Mouse (Mus musculus): Measurements from ENCODE around the gene Kif26a. TPM values are rescaled to one million over a fixed set of nuclear protein-coding genes. Genes with fewer than 3 reads are reported as not detected.

Gene Kif26a
- polyA plus RNA-seq, 1 experiment from 2014 or later, result 3.1 TPM

- Histone ChIP-seq H3K4me1 (replicated peaks; ENCODE audit: control insufficient read depth, insufficient read depth, low read length) (peaks cover 35% of the 10 kb centered on the region), H3K27me3 (ENCODE audit: control insufficient read depth, insufficient read depth, low read length) (peaks cover 70% of the 10 kb centered on the region), H3K9me3 (ENCODE audit: control insufficient read depth, low read length) (no peaks in the 10 kb centered on the region), H3K36me3 (replicated peaks; ENCODE audit: control insufficient read depth, insufficient read depth) (no peaks in the 10 kb centered on the region), H3K27ac (no peak overlapping the region), H3K4me2 (replicated peaks) (peak overlapping the region; percentile 85), H3K9ac (peak overlapping the region; percentile 62), H3K4me3 (replicated peaks; ENCODE audit: low read length) (peak overlapping the region; percentile 55)
- ATAC-seq (ENCODE audit: low FRiP score) (no peak), DNase-seq (ENCODE audit: low spot score) (no peak)
- WGBS, result 5% methylated on average over 13 of the region's 14 CpGs
Measured at GRCm38 (mm10) chr12:112143116-112143832, 2.7 kb upstream of the Kif26a start.

GRCm38 (mm10) chr12:112143833-112144201, 2.2 kb upstream of the Kif26a start:
- Histone ChIP-seq H3K4me2 (replicated peaks) (peak overlapping the region; percentile 85), H3K4me3 (replicated peaks; ENCODE audit: low read length) (peak overlapping the region; percentile 55), H3K4me1 (replicated peaks; ENCODE audit: control insufficient read depth, insufficient read depth, low read length) (peaks cover 35% of the 10 kb centered on the region), H3K36me3 (replicated peaks; ENCODE audit: control insufficient read depth, insufficient read depth) (no peaks in the 10 kb centered on the region), H3K27me3 (ENCODE audit: control insufficient read depth, insufficient read depth, low read length) (peaks cover 70% of the 10 kb centered on the region), H3K9me3 (ENCODE audit: control insufficient read depth, low read length) (no peaks in the 10 kb centered on the region), H3K27ac (peak overlapping the region; percentile 63; the same call in 1 of the 2 replicates), H3K9ac (peak overlapping the region; percentile 62)
- 0% methylated on average over 22 of the region's 52 CpGs for WGBS
- ATAC-seq (ENCODE audit: low FRiP score) (no peak), DNase-seq (ENCODE audit: low spot score) (no peak)

GRCm38 (mm10) chr12:112144377-112145115, 1.5 kb upstream of the Kif26a start:
- DNase-seq (ENCODE audit: low spot score) (no peak), ATAC-seq (ENCODE audit: low FRiP score) (no peak; the same call in 1 of the 2 replicates)
- peak overlapping the region; percentile 55 for H3K4me3 ChIP-seq (replicated peaks; ENCODE audit: low read length)
- H3K27ac ChIP-seq, result peak overlapping the region; percentile 63; the same call in 1 of the 2 replicates
- H3K9ac ChIP-seq, result peak overlapping the region; percentile 62
- peaks cover 35% of the 10 kb centered on the region for H3K4me1 ChIP-seq (replicated peaks; ENCODE audit: control insufficient read depth, insufficient read depth, low read length)
- WGBS, result under 1% methylated on average over 46 of the region's 46 CpGs
- peaks cover 70% of the 10 kb centered on the region for H3K27me3 ChIP-seq (ENCODE audit: control insufficient read depth, insufficient read depth, low read length)
- H3K9me3 ChIP-seq (ENCODE audit: control insufficient read depth, low read length), result no peaks in the 10 kb centered on the region
- H3K4me2 ChIP-seq (replicated peaks), result peak overlapping the region; percentile 85
- no peaks in the 10 kb centered on the region for H3K36me3 ChIP-seq (replicated peaks; ENCODE audit: control insufficient read depth, insufficient read depth)

GRCm38 (mm10) chr12:112145211-112145874, 665 bp upstream of the Kif26a start:
- no peak overlapping the region for H3K27ac ChIP-seq
- peak overlapping the region; percentile 85 for H3K4me2 ChIP-seq (replicated peaks)
- H3K27me3 ChIP-seq (ENCODE audit: control insufficient read depth, insufficient read depth, low read length), result peaks cover 76% of the 10 kb centered on the region
- peak; percentile 59 for ATAC-seq (ENCODE audit: low FRiP score)
- no peaks in the 10 kb centered on the region for H3K36me3 ChIP-seq (replicated peaks; ENCODE audit: control insufficient read depth, insufficient read depth)
- peak; percentile 91 for DNase-seq (ENCODE audit: low spot score)
- H3K4me3 ChIP-seq (replicated peaks; ENCODE audit: low read length), result peak overlapping the region; percentile 55
- H3K4me1 ChIP-seq (replicated peaks; ENCODE audit: control insufficient read depth, insufficient read depth, low read length), result peaks cover 41% of the 10 kb centered on the region
- no peaks in the 10 kb centered on the region for H3K9me3 ChIP-seq (ENCODE audit: control insufficient read depth, low read length)
- WGBS, result under 1% methylated on average over 37 of the region's 37 CpGs
- H3K9ac ChIP-seq, result peak overlapping the region; percentile 62

GRCm38 (mm10) chr12:112147365-112147764, 1.4 kb downstream of the Kif26a start:
- Histone ChIP-seq H3K4me3 (replicated peaks; ENCODE audit: low read length) (peak overlapping the region; percentile 55), H3K27ac (no peak overlapping the region), H3K4me2 (replicated peaks) (peak overlapping the region; percentile 85), H3K36me3 (replicated peaks; ENCODE audit: control insufficient read depth, insufficient read depth) (no peaks in the 10 kb centered on the region), H3K4me1 (replicated peaks; ENCODE audit: control insufficient read depth, insufficient read depth, low read length) (peaks cover 43% of the 10 kb centered on the region), H3K9me3 (ENCODE audit: control insufficient read depth, low read length) (no peaks in the 10 kb centered on the region), H3K9ac (peak overlapping the region; percentile 62), H3K27me3 (ENCODE audit: control insufficient read depth, insufficient read depth, low read length) (peaks cover 55% of the 10 kb centered on the region)
- DNase-seq (ENCODE audit: low spot score) (no peak), ATAC-seq (ENCODE audit: low FRiP score) (no peak)
- WGBS, result 23% methylated on average over 5 of the region's 5 CpGs

GRCm38 (mm10) chr12:112150011-112150410, 4.0 kb downstream of the Kif26a start:
- 60% methylated on average over 7 of the region's 7 CpGs for whole genome bisulfite sequencing
- DNase-seq (ENCODE audit: low spot score) (no peak), ATAC-seq (ENCODE audit: low FRiP score) (no peak)
- H3K36me3 ChIP-seq (replicated peaks; ENCODE audit: control insufficient read depth, insufficient read depth), result no peaks in the 10 kb centered on the region
- no peaks in the 10 kb centered on the region for H3K9me3 ChIP-seq (ENCODE audit: control insufficient read depth, low read length)
- H3K4me1 ChIP-seq (replicated peaks; ENCODE audit: control insufficient read depth, insufficient read depth, low read length), result peaks cover 36% of the 10 kb centered on the region
- no peak overlapping the region for H3K27ac ChIP-seq
- H3K9ac ChIP-seq, result no peak overlapping the region
- H3K27me3 ChIP-seq (ENCODE audit: control insufficient read depth, insufficient read depth, low read length), result peaks cover 38% of the 10 kb centered on the region
- H3K4me2 ChIP-seq (replicated peaks), result peak overlapping the region; percentile 25
- H3K4me3 ChIP-seq (replicated peaks; ENCODE audit: low read length), result no peak overlapping the region

GRCm38 (mm10) chr12:112151244-112151979, 5.4 kb downstream of the Kif26a start:
- H3K9ac ChIP-seq, result no peak overlapping the region
- H3K36me3 ChIP-seq (replicated peaks; ENCODE audit: control insufficient read depth, insufficient read depth), result no peaks in the 10 kb centered on the region
- H3K27me3 ChIP-seq (ENCODE audit: control insufficient read depth, insufficient read depth, low read length), result peaks cover 27% of the 10 kb centered on the region
- no peak overlapping the region for H3K4me3 ChIP-seq (replicated peaks; ENCODE audit: low read length)
- no peak overlapping the region for H3K4me2 ChIP-seq (replicated peaks)
- no peak for DNase-seq (ENCODE audit: low spot score)
- ATAC-seq (ENCODE audit: low FRiP score), result no peak
- H3K27ac ChIP-seq, result no peak overlapping the region
- WGBS, result 56% methylated on average over 12 of the region's 12 CpGs
- H3K9me3 ChIP-seq (ENCODE audit: control insufficient read depth, low read length), result no peaks in the 10 kb centered on the region
- peaks cover 34% of the 10 kb centered on the region for H3K4me1 ChIP-seq (replicated peaks; ENCODE audit: control insufficient read depth, insufficient read depth, low read length)

- Histone ChIP-seq H3K36me3 (replicated peaks; ENCODE audit: control insufficient read depth, insufficient read depth) (no peaks in the 10 kb centered on the region), H3K27me3 (ENCODE audit: control insufficient read depth, insufficient read depth, low read length) (peaks cover 24% of the 10 kb centered on the region), H3K27ac (no peak overlapping the region), H3K4me3 (replicated peaks; ENCODE audit: low read length) (no peak overlapping the region), H3K4me2 (replicated peaks) (no peak overlapping the region), H3K4me1 (replicated peaks; ENCODE audit: control insufficient read depth, insufficient read depth, low read length) (peaks cover 30% of the 10 kb centered on the region), H3K9ac (no peak overlapping the region), H3K9me3 (ENCODE audit: control insufficient read depth, low read length) (no peaks in the 10 kb centered on the region)
- DNase-seq (ENCODE audit: low spot score), result no peak
- 50% methylated on average over 6 of the region's 6 CpGs for WGBS
- ATAC-seq (ENCODE audit: low FRiP score), result no peak
Measured at GRCm38 (mm10) chr12:112151980-112152362, 6.0 kb downstream of the Kif26a start.
